Mouse (Mus musculus): Measurements from ENCODE around the gene Arf1. TPM values are rescaled to one million over a fixed set of nuclear protein-coding genes. Genes with fewer than 3 reads are reported as not detected.

Arf1 gene
- polyA plus RNA-seq, 1 experiment from 2014 or later: 645 TPM

- DNase-seq (ENCODE audit: low spot score): peak; percentile 97
- Histone ChIP-seq H3K4me1 (peaks cover 17% of the 10 kb centered on the region), H3K4me3 (peak within 1 kb of the TSS; percentile 83), H3K27ac (replicated peaks) (peak within 1 kb of the TSS; percentile 85), H3K9me3 (no peaks in the 10 kb centered on the region), H3K36me3 (replicated peaks) (peaks cover 53% of the 10 kb centered on the region), H3K27me3 (replicated peaks; ENCODE audit: low read depth, poor library complexity, severe bottlenecking) (no peaks in the 10 kb centered on the region)
- WGBS: under 1% methylated on average over 63 of the region's 63 CpGs
Measured at GRCm38 (mm10) chr11:59202081-59202995, 25.7 kb downstream of the Arf1 start, which contains the start of gene Mrpl55. Gene Mrpl55 (plus strand): TSS chr11:59202486.

- Histone ChIP-seq H3K27ac (replicated peaks) (peak overlapping the region; percentile 85), H3K9me3 (no peaks in the 10 kb centered on the region), H3K4me3 (peak overlapping the region; percentile 83), H3K27me3 (replicated peaks; ENCODE audit: low read depth, poor library complexity, severe bottlenecking) (no peaks in the 10 kb centered on the region), H3K36me3 (replicated peaks) (peaks cover 43% of the 10 kb centered on the region), H3K4me1 (peaks cover 17% of the 10 kb centered on the region)
- no peak for DNase-seq (ENCODE audit: low spot score)
- WGBS: 36% methylated on average over 16 of the region's 16 CpGs
Measured at GRCm38 (mm10) chr11:59201216-59202002, 26.7 kb downstream of the Arf1 start.

DNA sequence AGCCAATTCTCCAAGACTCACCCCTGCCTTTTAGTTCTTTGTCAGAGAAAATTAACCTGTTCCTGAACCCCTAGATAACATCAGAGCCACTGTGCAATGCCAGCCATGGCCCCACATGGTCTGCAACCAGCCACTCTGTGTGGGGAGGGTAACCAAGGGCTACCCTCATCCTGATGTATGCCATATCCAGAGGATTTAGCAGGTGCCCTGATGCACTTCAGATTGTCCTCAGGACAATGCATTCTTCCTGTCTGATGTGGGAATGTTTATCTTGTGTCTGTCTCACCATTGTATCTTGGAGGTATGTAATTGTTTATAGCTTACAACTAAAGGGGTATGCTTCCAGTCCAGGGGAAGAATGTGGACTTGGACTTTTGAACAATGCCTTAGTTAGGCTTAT, 31.8 kb downstream of the Arf1 start:
- no peaks in the 10 kb centered on the region for H3K9me3 ChIP-seq
- no peak overlapping the region for H3K4me3 ChIP-seq
- H3K36me3 ChIP-seq (replicated peaks): peaks cover 18% of the 10 kb centered on the region
- H3K27me3 ChIP-seq (replicated peaks; ENCODE audit: low read depth, poor library complexity, severe bottlenecking): no peaks in the 10 kb centered on the region
- no peak for DNase-seq (ENCODE audit: low spot score)
- H3K27ac ChIP-seq (replicated peaks): no peak overlapping the region
- H3K4me1 ChIP-seq: peaks cover 5% of the 10 kb centered on the region

DNA sequence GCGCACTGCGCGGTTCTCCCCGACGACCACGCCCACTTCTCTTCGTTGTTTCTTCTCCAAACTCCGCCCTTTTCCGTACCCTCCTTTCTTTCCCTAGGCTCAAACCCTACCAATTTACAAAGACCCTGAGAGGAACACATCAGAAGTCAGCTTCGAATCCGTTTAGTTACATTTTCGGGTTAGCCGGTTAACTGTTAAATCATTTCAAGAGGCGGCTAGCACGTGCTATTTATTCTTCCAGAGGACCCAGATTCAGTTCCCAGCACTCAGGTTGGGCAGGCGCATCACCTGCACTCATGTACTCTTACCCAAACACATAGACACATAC, 36.0 kb downstream of the Arf1 start, which contains the start of gene Guk1:
TSS of gene Guk1 (minus strand) at position 154 of the 328 bp plus-strand sequence.
- DNase-seq (ENCODE audit: low spot score): no peak
- peak within 1 kb of the TSS; percentile 75 for H3K4me3 ChIP-seq
- H3K4me1 ChIP-seq: peaks cover 12% of the 10 kb centered on the region
- 0 out of 2 replicates have a peak, but pooled peaks cover 3% of the 10 kb centered on the region for H3K36me3 ChIP-seq (replicated peaks)
- 6% methylated on average over 16 of the region's 16 CpGs for WGBS
- H3K27ac ChIP-seq (replicated peaks): peak within 1 kb of the TSS; percentile 87
- no peaks in the 10 kb centered on the region for H3K9me3 ChIP-seq
- H3K27me3 ChIP-seq (replicated peaks; ENCODE audit: low read depth, poor library complexity, severe bottlenecking): no peaks in the 10 kb centered on the region

- H3K36me3 ChIP-seq (replicated peaks): peaks cover 9% of the 10 kb centered on the region
- H3K9me3 ChIP-seq: no peaks in the 10 kb centered on the region
- H3K27me3 ChIP-seq (replicated peaks; ENCODE audit: low read depth, poor library complexity, severe bottlenecking): no peaks in the 10 kb centered on the region
- DNase-seq (ENCODE audit: low spot score): peak; percentile 93
- H3K4me3 ChIP-seq: peak overlapping the region; percentile 75
- peak overlapping the region; percentile 87 for H3K27ac ChIP-seq (replicated peaks)
- H3K4me1 ChIP-seq: peaks cover 12% of the 10 kb centered on the region
- under 1% methylated on average over 59 of the region's 59 CpGs for WGBS
Measured at GRCm38 (mm10) chr11:59191231-59192058, 36.6 kb downstream of the Arf1 start.

- Histone ChIP-seq H3K4me3 (no peak overlapping the region), H3K27ac (replicated peaks) (no peak overlapping the region), H3K9me3 (no peaks in the 10 kb centered on the region), H3K4me1 (peaks cover 12% of the 10 kb centered on the region), H3K36me3 (replicated peaks) (peaks cover 47% of the 10 kb centered on the region), H3K27me3 (replicated peaks; ENCODE audit: low read depth, poor library complexity, severe bottlenecking) (no peaks in the 10 kb centered on the region)
- 88% methylated on average over 6 of the region's 6 CpGs for WGBS
- no peak for DNase-seq (ENCODE audit: low spot score)
Measured at GRCm38 (mm10) chr11:59187706-59188105, 40.4 kb downstream of the Arf1 start.

DNA sequence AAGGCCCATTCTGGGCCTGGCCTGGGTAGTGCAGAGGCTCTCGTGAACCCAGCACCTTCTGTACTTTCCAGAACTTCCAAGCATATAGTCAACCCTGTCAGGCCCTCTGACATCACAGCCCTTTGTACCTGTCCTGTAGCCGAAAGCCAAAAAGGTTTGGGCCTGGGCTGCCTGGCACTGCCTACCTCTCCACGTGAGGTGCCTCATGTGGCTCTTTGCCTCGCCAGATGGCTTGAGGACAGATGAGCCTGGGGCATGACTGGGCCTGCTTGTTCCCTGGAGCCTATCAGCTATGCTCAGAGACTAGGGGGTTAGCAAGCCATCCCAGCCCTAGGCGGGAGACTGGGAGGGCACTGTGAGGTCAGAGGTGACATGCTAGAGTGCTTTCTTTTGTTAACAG, 42.6 kb downstream of the Arf1 start:
- DNase-seq (ENCODE audit: low spot score): no peak
- Histone ChIP-seq H3K27ac (replicated peaks) (no peak overlapping the region), H3K4me1 (peaks cover 5% of the 10 kb centered on the region; the same call in 1 of the 2 replicates), H3K4me3 (no peak overlapping the region), H3K36me3 (replicated peaks) (peaks cover 54% of the 10 kb centered on the region), H3K27me3 (replicated peaks; ENCODE audit: low read depth, poor library complexity, severe bottlenecking) (0 out of 2 replicates have a peak, but pooled peaks cover 10% of the 10 kb centered on the region), H3K9me3 (no peaks in the 10 kb centered on the region)
- 81% methylated on average over 5 of the region's 5 CpGs for WGBS

- peak; percentile 45 for DNase-seq (ENCODE audit: low spot score)
- 47% methylated on average over 3 of the region's 3 CpGs for WGBS
- H3K36me3 ChIP-seq (replicated peaks): peaks cover 54% of the 10 kb centered on the region
Measured at GRCm38 (mm10) chr11:59183821-59184220, 44.2 kb downstream of the Arf1 start.

DNA sequence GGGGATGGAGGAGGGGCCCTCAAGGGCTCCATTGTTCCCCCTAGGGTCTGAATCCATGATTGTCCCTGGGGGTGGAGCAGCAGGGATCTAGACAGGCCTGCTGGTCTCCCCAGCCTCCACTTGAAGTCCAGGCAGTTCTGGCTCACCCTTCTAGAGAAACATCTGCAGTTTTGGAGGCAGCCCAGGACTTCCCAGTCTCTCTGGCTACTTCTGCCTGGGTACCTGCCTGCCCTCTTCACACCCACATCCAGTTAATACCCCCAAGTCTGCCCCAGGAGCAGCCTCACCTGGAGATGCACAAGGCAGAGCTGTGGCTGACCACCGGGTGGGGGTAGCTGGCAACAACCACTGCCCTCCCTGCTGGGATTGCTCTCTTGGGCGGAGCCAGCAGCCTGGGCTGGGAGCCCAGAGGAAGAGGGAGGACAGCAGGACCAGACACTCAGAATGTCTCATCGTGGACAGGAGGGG, 45.2 kb downstream of the Arf1 start, which contains the start of gene Gjc2:
TSS of gene Gjc2 (minus strand) at position 350 of the 468 bp plus-strand sequence.
- no peak within 1 kb of the TSS for H3K4me3 ChIP-seq
- peaks cover 35% of the 10 kb centered on the region for H3K27me3 ChIP-seq (replicated peaks; ENCODE audit: low read depth, poor library complexity, severe bottlenecking)
- 37% methylated on average over 3 of the region's 3 CpGs for WGBS
- H3K4me1 ChIP-seq: no peaks in the 10 kb centered on the region
- H3K27ac ChIP-seq (replicated peaks): no peak within 1 kb of the TSS
- peaks cover 54% of the 10 kb centered on the region for H3K36me3 ChIP-seq (replicated peaks)
- no peaks in the 10 kb centered on the region for H3K9me3 ChIP-seq
- DNase-seq (ENCODE audit: low spot score): no peak

More at GRCm38 (mm10) chr11:59183821-59184220, 44.2 kb downstream of the Arf1 start:
- no peaks in the 10 kb centered on the region for H3K9me3 ChIP-seq
- no peaks in the 10 kb centered on the region for H3K4me1 ChIP-seq
- no peak overlapping the region for H3K4me3 ChIP-seq
- peaks cover 26% of the 10 kb centered on the region for H3K27me3 ChIP-seq (replicated peaks; ENCODE audit: low read depth, poor library complexity, severe bottlenecking)
- H3K27ac ChIP-seq (replicated peaks): no peak overlapping the region

DNA sequence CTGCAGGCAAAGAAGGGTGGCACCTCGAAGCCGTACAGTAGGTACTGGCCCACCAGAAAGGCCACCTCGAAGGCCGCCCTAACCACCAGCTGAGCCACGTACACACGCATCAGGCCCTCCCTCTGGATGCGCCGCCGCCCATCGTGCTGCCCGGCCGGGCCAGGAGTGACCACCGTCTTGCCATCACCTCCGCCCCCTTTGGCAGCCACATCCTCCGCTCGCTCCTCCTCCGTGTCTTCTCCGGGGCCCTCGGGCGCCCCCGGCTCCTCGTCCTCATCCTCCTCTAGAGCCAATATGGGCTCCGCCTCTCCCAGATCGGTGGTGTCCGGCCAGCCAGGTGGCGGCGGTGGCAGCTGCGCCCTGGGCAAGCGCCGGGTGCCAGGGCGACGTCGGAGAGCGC, 51.1 kb downstream of the Arf1 start:
- Histone ChIP-seq H3K27ac (replicated peaks) (no peak overlapping the region), H3K27me3 (replicated peaks; ENCODE audit: low read depth, poor library complexity, severe bottlenecking) (peaks cover 89% of the 10 kb centered on the region), H3K4me3 (peak overlapping the region; percentile 34), H3K9me3 (no peaks in the 10 kb centered on the region), H3K36me3 (replicated peaks) (no peaks in the 10 kb centered on the region), H3K4me1 (peaks cover 11% of the 10 kb centered on the region)
- DNase-seq (ENCODE audit: low spot score): no peak
- WGBS: 5% methylated on average over 34 of the region's 34 CpGs

DNA sequence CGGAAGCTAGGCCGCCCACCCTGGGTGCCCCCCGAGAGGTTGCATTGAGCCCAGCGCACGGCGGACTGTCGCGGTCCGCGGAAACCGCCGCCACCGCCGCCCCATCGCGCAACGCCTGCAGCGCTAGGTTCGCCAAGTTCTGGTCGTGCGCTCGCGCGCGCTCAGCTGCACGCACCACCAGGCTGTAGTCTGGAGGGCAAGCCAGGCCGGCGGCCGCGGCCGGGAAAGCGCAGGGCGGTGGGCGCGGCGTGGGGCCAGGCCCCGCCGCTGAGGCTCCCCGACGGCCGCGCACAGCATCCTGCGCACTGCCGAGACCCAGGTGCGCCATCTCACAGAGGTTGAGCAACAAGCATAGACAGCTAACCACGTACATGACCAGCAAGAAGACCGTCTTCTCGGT, 51.6 kb downstream of the Arf1 start:
- Histone ChIP-seq H3K4me1 (peaks cover 11% of the 10 kb centered on the region), H3K27me3 (replicated peaks; ENCODE audit: low read depth, poor library complexity, severe bottlenecking) (peaks cover 87% of the 10 kb centered on the region), H3K36me3 (replicated peaks) (no peaks in the 10 kb centered on the region), H3K27ac (replicated peaks) (no peak overlapping the region), H3K9me3 (no peaks in the 10 kb centered on the region), H3K4me3 (peak overlapping the region; percentile 34)
- peak; percentile 21 for DNase-seq (ENCODE audit: low spot score)
- 4% methylated on average over 48 of the region's 48 CpGs for WGBS
